Mouse (Mus musculus) stomach, embryonic 16.5 days (tissue): ENCODE data around the gene Gm19668. TPM values are rescaled to one million over a fixed set of nuclear protein-coding genes. Genes with fewer than 3 reads are reported as not detected.
"Not testable (repeated sequence)": the region's sequence is repeated elsewhere in the genome, so short reads cannot be mapped to it uniquely, and the experiment has no call there.

Source experiments
- ATAC-seq: fragments of 200-750 bp; cut with Nextera tagmentation; 2 replicates; pipeline ENCODE4 v1.8.0; 2017; ENCODE audit warnings: moderate number of reproducible peaks, moderate TSS enrichment; ENCODE audit not compliant: insufficient read depth, low FRiP score
- H3K27ac ChIP-seq: fragments of 300-500 bp; sonication (generic); 2 replicates; pipeline ENCODE4 v1.5.1; 2014; ENCODE audit warnings: low read length
- H3K27me3 ChIP-seq: fragments of 300-500 bp; sonication (generic); 2 replicates; pipeline ENCODE4 v1.6.1; 2014; ENCODE audit warnings: low read length, control low read depth, mixed read lengths; ENCODE audit not compliant: control insufficient read depth, insufficient read depth
- H3K36me3 ChIP-seq: fragments of 300-500 bp; sonication (generic); 2 replicates; pipeline ENCODE4 v1.6.1; 2014; ENCODE audit warnings: low read length; ENCODE audit not compliant: control insufficient read depth, insufficient read depth
- H3K4me1 ChIP-seq: fragments of 300-500 bp; sonication (generic); 2 replicates; pipeline ENCODE4 v1.6.1; 2014; ENCODE audit warnings: low read length, control low read depth, mixed read lengths; ENCODE audit not compliant: control insufficient read depth, insufficient read depth
- H3K4me2 ChIP-seq: fragments of 300-500 bp; sonication (generic); 2 replicates; pipeline ENCODE4 v1.6.1; 2014; ENCODE audit warnings: low read depth, low read length, mixed read lengths
- H3K4me3 ChIP-seq: fragments of 300-500 bp; sonication (generic); replicated peaks from 2 replicates; pipeline ENCODE4 v1.5.1; 2014; ENCODE audit warnings: mild to moderate bottlenecking, low read length
- H3K9ac ChIP-seq: fragments of 300-500 bp; sonication (generic); 2 replicates; pipeline ENCODE4 v1.6.1; 2014; ENCODE audit warnings: low read length
- H3K9me3 ChIP-seq: fragments of 300-500 bp; sonication (generic); replicated peaks from 2 replicates; pipeline ENCODE4 v1.6.1; 2016; ENCODE audit warnings: low read length, control low read depth; ENCODE audit not compliant: control insufficient read depth
- WGBS: fragments of 180-500 bp; shearing (Covaris S2); extraction: QIAGEN DNeasy Blood & Tissue Kit; methylation state at CpG from one replicate; pipeline ENCODE4 v1.1.7; 2014; 5-methylcytosine and 5-hydroxymethylcytosine counted together
- polyA plus RNA-seq: library from polyadenylated mRNA; unstranded; fragments of >200 nt; fragmentation: Nextera tagmentation; extraction: Ambion mirVana; gene quantifications from 2 replicates; pipeline ENCODE4 v1.2.1, GENCODE M21; 2015

Gm19668 gene
- polyA plus RNA-seq, 1 experiment from 2014 or later = not detected

DNA sequence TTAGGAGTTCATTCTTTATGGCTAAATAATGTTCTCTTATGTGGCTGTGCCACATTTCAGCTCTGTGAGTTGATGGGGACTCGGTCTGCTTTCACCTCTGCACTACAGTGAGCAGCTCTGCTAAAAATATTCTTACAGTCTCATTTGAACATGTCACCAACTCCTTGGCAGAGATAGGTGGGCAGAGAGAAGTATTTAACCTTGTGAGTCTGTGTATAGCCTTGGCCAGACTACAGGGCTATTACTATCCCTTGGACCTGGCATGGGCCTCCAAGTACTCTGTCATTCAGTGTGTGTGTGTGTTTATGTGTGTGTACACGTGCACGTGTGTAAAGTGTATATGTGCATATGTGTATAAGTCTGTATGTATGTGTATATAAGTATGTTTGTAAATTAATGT lies 15.5 kb downstream of the Gm19668 start:
- H3K27me3 ChIP-seq, H3K9ac ChIP-seq, H3K4me2 ChIP-seq, ATAC-seq, H3K4me3 ChIP-seq, H3K4me1 ChIP-seq, H3K9me3 ChIP-seq, H3K27ac ChIP-seq, H3K36me3 ChIP-seq: not testable (repeated sequence)
- 80% methylated on average over 1 of the region's 3 CpGs for WGBS

DNA sequence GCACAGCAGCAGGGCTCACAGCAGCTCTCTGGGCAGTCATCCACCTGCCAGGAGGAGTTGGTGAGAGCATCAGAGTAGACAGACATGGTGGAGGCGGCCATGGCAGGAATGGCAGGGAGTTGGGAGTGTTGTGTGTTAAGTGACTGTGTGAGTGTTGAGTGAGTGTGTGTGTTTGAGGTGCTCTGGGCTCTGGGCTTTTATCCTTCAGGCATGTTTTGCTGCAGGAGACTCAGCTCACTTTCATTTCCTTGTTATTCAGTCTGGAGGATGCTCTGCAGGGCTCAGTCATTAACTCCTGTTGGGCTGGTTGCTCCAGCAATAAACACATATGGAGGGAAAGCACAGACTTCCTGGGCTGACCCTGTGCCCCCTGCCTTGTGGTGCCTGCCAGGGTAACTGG lies 16.5 kb downstream of the Gm19668 start, which contains the start of gene Gm3250:
Gene Gm3250, minus strand, starts transcription at position 101 of the 400 bp plus-strand sequence.
- H3K4me3 ChIP-seq, H3K27me3 ChIP-seq, H3K36me3 ChIP-seq, H3K4me2 ChIP-seq, H3K4me1 ChIP-seq, ATAC-seq, H3K9ac ChIP-seq, H3K27ac ChIP-seq, H3K9me3 ChIP-seq: not testable (repeated sequence)
- WGBS = no CpG with 5 or more reads among the region's 1 CpGs

DNA sequence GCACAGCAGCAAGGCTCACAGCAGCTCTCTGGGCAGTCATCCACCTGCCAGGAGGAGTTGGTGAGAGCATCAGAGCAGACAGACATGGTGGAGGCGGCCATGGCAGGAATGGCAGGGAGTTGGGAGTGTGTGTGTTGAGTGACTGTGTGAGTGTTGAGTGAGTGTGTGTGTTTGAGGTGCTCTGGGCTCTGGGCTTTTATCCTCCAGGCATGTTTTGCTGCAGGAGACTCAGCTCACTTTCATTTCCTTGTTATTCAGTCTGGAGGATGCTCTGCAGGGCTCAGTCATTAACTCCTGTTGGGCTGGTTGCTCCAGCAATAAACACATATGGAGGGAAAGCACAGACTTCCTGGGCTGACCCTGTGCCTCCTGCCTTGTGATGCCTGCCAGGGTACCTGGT lies 22.1 kb downstream of the Gm19668 start, which contains the start of gene Gm7138:
Gene Gm7138, minus strand, starts transcription at position 101 of the 400 bp plus-strand sequence.
- not testable (repeated sequence) for H3K4me2 ChIP-seq, H3K9ac ChIP-seq, H3K36me3 ChIP-seq, H3K27me3 ChIP-seq, H3K27ac ChIP-seq, H3K4me1 ChIP-seq, H3K4me3 ChIP-seq, H3K9me3 ChIP-seq, ATAC-seq
- whole genome bisulfite sequencing = 54% methylated on average over 1 of the region's 1 CpGs

DNA sequence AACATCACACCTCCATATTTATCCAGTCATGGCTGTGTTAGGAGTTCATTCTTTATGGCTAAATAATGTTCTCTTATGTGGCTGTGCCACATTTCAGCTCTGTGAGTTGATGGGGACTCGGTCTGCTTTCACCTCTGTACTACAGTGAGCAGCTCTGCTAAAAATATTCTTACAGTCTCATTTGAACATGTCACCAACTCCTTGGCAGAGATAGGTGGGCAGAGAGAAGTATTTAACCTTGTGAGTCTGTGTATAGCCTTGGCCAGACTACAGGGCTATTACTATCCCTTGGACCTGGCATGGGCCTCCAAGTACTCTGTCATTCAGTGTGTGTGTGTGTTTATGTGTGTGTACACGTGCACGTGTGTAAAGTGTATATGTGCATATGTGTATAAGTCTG lies 26.8 kb downstream of the Gm19668 start:
- H3K27me3 ChIP-seq, H3K9ac ChIP-seq, H3K9me3 ChIP-seq, H3K36me3 ChIP-seq, H3K27ac ChIP-seq, H3K4me2 ChIP-seq, ATAC-seq, H3K4me1 ChIP-seq, H3K4me3 ChIP-seq: not testable (repeated sequence)
- 86% methylated on average over 1 of the region's 3 CpGs for WGBS

DNA sequence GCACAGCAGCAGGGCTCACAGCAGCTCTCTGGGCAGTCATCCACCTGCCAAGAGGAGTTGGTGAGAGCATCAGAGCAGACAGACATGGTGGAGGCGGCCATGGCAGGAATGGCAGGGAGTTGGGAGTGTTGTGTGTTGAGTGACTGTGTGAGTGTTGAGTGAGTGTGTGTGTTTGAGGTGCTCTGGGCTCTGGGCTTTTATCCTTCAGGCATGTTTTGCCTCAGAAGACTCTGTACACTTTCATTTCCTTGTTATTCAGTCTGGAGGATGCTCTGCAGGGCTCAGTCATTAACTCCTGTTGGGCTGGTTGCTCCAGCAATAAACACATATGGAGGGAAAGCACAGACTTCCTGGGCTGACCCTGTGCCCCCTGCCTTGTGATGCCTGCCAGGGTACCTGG lies 27.7 kb downstream of the Gm19668 start, which contains the start of gene Gm3238:
Gene Gm3238, minus strand, starts transcription at position 101 of the 400 bp plus-strand sequence.
- not testable (repeated sequence) for ATAC-seq, H3K4me1 ChIP-seq, H3K36me3 ChIP-seq, H3K9me3 ChIP-seq, H3K4me3 ChIP-seq, H3K9ac ChIP-seq, H3K27ac ChIP-seq, H3K4me2 ChIP-seq, H3K27me3 ChIP-seq
- WGBS = 75% methylated on average over 1 of the region's 1 CpGs

DNA sequence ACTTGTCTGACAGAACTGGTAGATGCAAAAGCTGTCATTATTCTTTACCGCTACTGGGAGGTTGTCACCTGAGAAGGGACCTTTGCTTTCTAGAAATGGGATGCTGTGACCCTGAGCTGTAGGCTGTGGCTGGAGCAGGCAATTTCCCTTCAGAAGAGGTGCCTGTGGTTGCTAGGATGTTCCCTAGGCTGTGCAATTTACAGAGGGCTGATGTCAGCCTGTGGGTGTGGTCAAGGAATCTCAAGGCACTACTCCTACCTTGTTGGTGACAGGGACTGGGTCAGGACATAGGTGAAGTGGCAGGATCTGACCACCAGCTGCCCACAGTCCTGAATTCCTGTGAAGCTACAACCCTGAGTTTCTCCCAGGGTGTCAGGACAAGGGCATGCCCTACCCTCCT lies 29.2 kb downstream of the Gm19668 start:
- H3K4me1 ChIP-seq = no peaks in the 10 kb centered on the region
- 75% methylated on average over 1 of the region's 1 CpGs for WGBS
- no peaks in the 10 kb centered on the region for H3K36me3 ChIP-seq
- no peak overlapping the region for H3K4me2 ChIP-seq
- no peak overlapping the region for H3K9ac ChIP-seq
- ATAC-seq = no peak
- H3K27ac ChIP-seq = no peak overlapping the region
- H3K4me3 ChIP-seq = no peak overlapping the region
- no peaks in the 10 kb centered on the region for H3K27me3 ChIP-seq
- no peaks in the 10 kb centered on the region for H3K9me3 ChIP-seq

DNA sequence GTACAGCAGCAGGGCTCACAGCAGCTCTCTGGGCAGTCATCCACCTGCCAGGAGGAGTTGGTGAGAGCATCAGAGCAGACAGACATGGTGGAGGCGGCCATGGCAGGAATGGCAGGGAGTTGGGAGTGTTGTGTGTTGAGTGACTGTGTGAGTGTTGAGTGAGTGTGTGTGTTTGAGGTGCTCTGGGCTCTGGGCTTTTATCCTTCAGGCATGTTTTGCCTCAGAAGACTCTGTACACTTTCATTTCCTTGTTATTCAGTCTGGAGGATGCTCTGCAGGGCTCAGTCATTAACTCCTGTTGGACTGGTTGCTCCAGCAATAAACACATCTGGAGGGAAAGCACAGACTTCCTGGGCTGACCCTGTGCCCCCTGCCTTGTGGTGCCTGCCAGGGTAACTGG lies 39.4 kb downstream of the Gm19668 start, which contains the start of gene Gm3233:
Gene Gm3233, minus strand, starts transcription at position 101 of the 400 bp plus-strand sequence.
- H3K27ac ChIP-seq, H3K4me3 ChIP-seq, H3K36me3 ChIP-seq, H3K9ac ChIP-seq, H3K27me3 ChIP-seq, H3K4me1 ChIP-seq, H3K4me2 ChIP-seq, ATAC-seq, H3K9me3 ChIP-seq: not testable (repeated sequence)
- WGBS = no CpG with 5 or more reads among the region's 1 CpGs

DNA sequence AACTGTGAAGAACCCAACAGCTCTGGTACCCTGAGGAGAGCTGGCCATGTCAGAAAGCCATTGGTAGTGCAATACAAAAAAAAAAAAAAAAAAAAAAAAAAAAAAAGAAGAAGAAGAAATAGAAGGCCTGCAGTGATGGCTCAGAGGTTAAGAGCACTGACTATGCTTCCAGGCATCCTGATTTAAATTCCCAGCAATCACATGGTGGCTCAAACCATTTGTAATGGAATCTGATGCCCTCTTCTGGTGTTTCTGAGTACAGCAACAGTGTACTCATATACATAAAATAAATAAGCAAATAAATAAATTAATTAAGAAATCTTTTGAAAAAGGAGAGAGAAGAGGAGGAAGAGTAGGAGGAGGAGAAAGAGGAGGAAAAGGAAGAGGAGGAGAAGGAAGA lies 45.5 kb downstream of the Gm19668 start:
- Histone ChIP-seq H3K36me3 (no peaks in the 10 kb centered on the region), H3K9me3 (no peaks in the 10 kb centered on the region), H3K27ac (no peak overlapping the region), H3K4me1 (no peaks in the 10 kb centered on the region), H3K4me3 (no peak overlapping the region), H3K4me2 (no peak overlapping the region), H3K27me3 (no peaks in the 10 kb centered on the region), H3K9ac (no peak overlapping the region)
- ATAC-seq = no peak

DNA sequence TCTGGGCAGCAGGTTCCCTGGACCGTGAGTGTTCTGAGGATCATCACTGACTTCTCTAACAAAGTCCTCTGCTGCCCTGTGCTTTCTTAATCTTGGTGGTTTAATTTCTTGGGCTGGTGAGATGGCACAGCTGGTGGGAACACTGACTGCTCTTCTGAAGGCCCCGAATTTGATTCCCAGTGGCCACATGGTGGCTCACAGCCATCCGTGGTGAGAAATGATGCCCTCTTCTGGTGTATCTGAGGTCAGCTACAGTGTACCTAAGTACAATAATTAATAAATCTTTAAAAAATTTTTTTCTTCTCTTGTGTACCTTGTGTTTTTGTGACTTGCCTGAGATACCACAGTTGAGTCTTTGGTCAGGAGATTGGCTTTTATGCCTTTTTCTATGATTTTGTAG lies 46.6 kb downstream of the Gm19668 start:
- H3K4me2 ChIP-seq, H3K27me3 ChIP-seq, ATAC-seq, H3K9me3 ChIP-seq, H3K4me3 ChIP-seq, H3K27ac ChIP-seq, H3K9ac ChIP-seq, H3K36me3 ChIP-seq, H3K4me1 ChIP-seq: not testable (repeated sequence)
- WGBS = 51% methylated on average over 3 of the region's 3 CpGs

DNA sequence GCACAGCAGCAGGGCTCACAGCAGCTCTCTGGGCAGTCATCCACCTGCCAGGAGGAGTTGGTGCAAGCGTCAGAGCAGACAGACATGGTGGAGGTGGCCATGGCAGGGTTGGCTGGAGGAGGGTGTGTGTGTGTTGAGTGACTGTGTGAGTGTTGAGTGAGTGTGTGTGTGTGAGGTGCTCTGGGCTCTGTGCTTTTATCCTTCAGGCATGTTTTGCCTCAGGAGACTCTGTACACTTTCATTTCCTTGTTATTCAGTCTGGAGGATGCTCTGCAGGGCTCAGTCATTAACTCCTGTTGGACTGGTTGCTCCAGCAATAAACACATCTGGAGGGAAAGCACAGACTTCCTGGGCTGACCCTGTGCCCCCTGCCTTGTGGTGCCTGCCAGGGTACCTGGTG lies 47.7 kb downstream of the Gm19668 start, which contains the start of gene Gm9736:
Gene Gm9736, minus strand, starts transcription at position 101 of the 400 bp plus-strand sequence.
- not testable (repeated sequence) for H3K9ac ChIP-seq, H3K9me3 ChIP-seq, ATAC-seq, H3K4me2 ChIP-seq, H3K27me3 ChIP-seq, H3K36me3 ChIP-seq, H3K27ac ChIP-seq, H3K4me3 ChIP-seq, H3K4me1 ChIP-seq
- WGBS = 87% methylated on average over 1 of the region's 1 CpGs
